Mouse (Mus musculus): ENCODE results near the gene Ror2.

Gene Ror2

GRCm38 (mm10) chr13:53140298-53140697 lies 145.6 kb downstream of the Ror2 start:
- no peak for DNase-seq (ENCODE audit: low read depth, low spot score)

GRCm38 (mm10) chr13:53130567-53130966 lies 155.4 kb downstream of the Ror2 start:
- DNase-seq (ENCODE audit: low read depth, low spot score), result no peak

- no peak for DNase-seq (ENCODE audit: low read depth, low spot score)
These were observed 155.9 kb downstream of the Ror2 start for GRCm38 (mm10) chr13:53130032-53130431.

GRCm38 (mm10) chr13:53125627-53126026 lies 160.3 kb downstream of the Ror2 start:
- no peak for DNase-seq (ENCODE audit: low read depth, low spot score)

GRCm38 (mm10) chr13:53122085-53122484 lies 163.8 kb downstream of the Ror2 start:
- DNase-seq (ENCODE audit: low read depth, low spot score), result no peak

GRCm38 (mm10) chr13:53120906-53121305 lies 165.0 kb downstream of the Ror2 start:
- no peak for DNase-seq (ENCODE audit: low read depth, low spot score)

GRCm38 (mm10) chr13:53119586-53120426 lies 166.1 kb downstream of the Ror2 start:
- peak; percentile 38 for DNase-seq (ENCODE audit: low read depth, low spot score)

- DNase-seq (ENCODE audit: low read depth, low spot score), result no peak
These were observed 167.5 kb downstream of the Ror2 start for GRCm38 (mm10) chr13:53118398-53118797.

- DNase-seq (ENCODE audit: low read depth, low spot score), result no peak
These were observed 168.0 kb downstream of the Ror2 start for GRCm38 (mm10) chr13:53117921-53118320.

- DNase-seq (ENCODE audit: low read depth, low spot score), result no peak
These were observed 175.7 kb downstream of the Ror2 start for GRCm38 (mm10) chr13:53110249-53110578.

- no peak for DNase-seq (ENCODE audit: low read depth, low spot score)
These were observed 176.2 kb downstream of the Ror2 start for GRCm38 (mm10) chr13:53109560-53110248.

GRCm38 (mm10) chr13:53106676-53107075 lies 179.2 kb downstream of the Ror2 start:
- DNase-seq (ENCODE audit: low read depth, low spot score), result no peak

- DNase-seq (ENCODE audit: low read depth, low spot score), result no peak
These were observed 185.9 kb downstream of the Ror2 start for GRCm38 (mm10) chr13:53099771-53100682.

- DNase-seq (ENCODE audit: low read depth, low spot score), result no peak
These were observed 189.3 kb downstream of the Ror2 start for GRCm38 (mm10) chr13:53096615-53097014.

- no peak for DNase-seq (ENCODE audit: low read depth, low spot score)
These were observed 190.7 kb downstream of the Ror2 start for GRCm38 (mm10) chr13:53095222-53095621.

GRCm38 (mm10) chr13:53094658-53095057 lies 191.3 kb downstream of the Ror2 start:
- no peak for DNase-seq (ENCODE audit: low read depth, low spot score)

GRCm38 (mm10) chr13:53093407-53093806 lies 192.5 kb downstream of the Ror2 start:
- DNase-seq (ENCODE audit: low read depth, low spot score), result no peak

GRCm38 (mm10) chr13:53086552-53087282 lies 199.2 kb downstream of the Ror2 start:
- DNase-seq (ENCODE audit: low read depth, low spot score), result no peak

- no peak for DNase-seq (ENCODE audit: low read depth, low spot score)
These were observed 204.1 kb downstream of the Ror2 start for GRCm38 (mm10) chr13:53081846-53082245.

- DNase-seq (ENCODE audit: low read depth, low spot score), result no peak
These were observed 208.1 kb downstream of the Ror2 start for GRCm38 (mm10) chr13:53077732-53078345.

- no peak for DNase-seq (ENCODE audit: low read depth, low spot score)
These were observed 210.9 kb downstream of the Ror2 start for GRCm38 (mm10) chr13:53075006-53075405.
